Mouse (Mus musculus) megakaryocyte, embryonic 14.5 days (primary cell): ENCODE measurements around the gene Prss12. TPM values are rescaled to one million over a fixed set of nuclear protein-coding genes. Genes with fewer than 3 reads are reported as not detected.
"Not testable (repeated sequence)": the region's sequence is repeated elsewhere in the genome, so short reads cannot be mapped to it uniquely, and the experiment has no call there.

Experiments used
- H3K27me3 ChIP-seq: replicated peaks from 2 replicates; pipeline ENCODE3; 2012; ENCODE audit warnings: inconsistent platforms
- H3K36me3 ChIP-seq: replicated peaks from 2 replicates; pipeline ENCODE3; 2012; ENCODE audit warnings: low read length, inconsistent platforms, mixed read lengths
- H3K4me1 ChIP-seq: 2 replicates; pipeline ENCODE4 v1.6.1; 2012; ENCODE audit warnings: inconsistent platforms
- H3K4me3 ChIP-seq: replicated peaks from 2 replicates; pipeline ENCODE3; 2012; ENCODE audit warnings: moderate library complexity, mild to moderate bottlenecking, inconsistent platforms
- H3K9me3 ChIP-seq: 2 replicates; pipeline ENCODE4 v1.6.1; 2012; ENCODE audit warnings: inconsistent platforms
- FLI1 ChIP-seq: IDR thresholded peaks from 2 replicates; pipeline ENCODE4 v1.6.1; 2012; ENCODE audit warnings: low read length, inconsistent platforms, mixed read lengths
- GATA1 ChIP-seq: IDR thresholded peaks from 3 replicates; pipeline ENCODE4 v1.6.1; 2012; ENCODE audit warnings: mixed read lengths, low read length, inconsistent platforms, borderline replicate concordance
- polyA plus RNA-seq: library from polyadenylated mRNA; stranded (reverse); fragments of >175 nt; gene quantifications from 2 replicates; pipeline ENCODE4 v1.2.3, GENCODE M21; 2012; ENCODE audit warnings: low replicate concordance; ENCODE audit not compliant: insufficient read depth

The Prss12 gene
- polyA plus RNA-seq, 1 experiment, result not detected

GRCm38 (mm10) chr3:123460436-123460835 lies 13.7 kb downstream of the Prss12 start:
- TF ChIP-seq GATA1, result no peak
- no peak for TF ChIP-seq FLI1
- Histone ChIP-seq H3K27me3 (no peaks in the 10 kb centered on the region), H3K9me3 (peaks cover 4% of the 10 kb centered on the region; the same call in 1 of the 2 replicates), H3K36me3 (no peaks in the 10 kb centered on the region), H3K4me1 (0 out of 2 replicates have a peak, but pooled peaks cover 3% of the 10 kb centered on the region), H3K4me3 (no peak overlapping the region)

GRCm38 (mm10) chr3:123462264-123462663 lies 15.6 kb downstream of the Prss12 start:
- no peak overlapping the region for H3K4me3 ChIP-seq
- H3K36me3 ChIP-seq, result no peaks in the 10 kb centered on the region
- H3K9me3 ChIP-seq, result peaks cover 4% of the 10 kb centered on the region; the same call in 1 of the 2 replicates
- 0 out of 2 replicates have a peak, but pooled peaks cover 3% of the 10 kb centered on the region for H3K4me1 ChIP-seq
- TF ChIP-seq GATA1 (no peak), FLI1 (no peak)
- H3K27me3 ChIP-seq, result no peaks in the 10 kb centered on the region

- no peaks in the 10 kb centered on the region for H3K4me1 ChIP-seq
- TF ChIP-seq GATA1 (no peak), FLI1 (no peak)
- H3K27me3 ChIP-seq, result no peaks in the 10 kb centered on the region
- no peaks in the 10 kb centered on the region for H3K9me3 ChIP-seq
- H3K36me3 ChIP-seq, result no peaks in the 10 kb centered on the region
- no peak overlapping the region for H3K4me3 ChIP-seq
These were observed 30.1 kb downstream of the Prss12 start for GRCm38 (mm10) chr3:123476833-123477232.

GRCm38 (mm10) chr3:123481266-123481665 lies 34.6 kb downstream of the Prss12 start:
- Histone ChIP-seq H3K4me1 (no peaks in the 10 kb centered on the region), H3K27me3 (no peaks in the 10 kb centered on the region), H3K36me3 (no peaks in the 10 kb centered on the region), H3K4me3 (no peak overlapping the region), H3K9me3 (no peaks in the 10 kb centered on the region)
- TF ChIP-seq FLI1 (no peak), GATA1 (no peak)

- no peak overlapping the region for H3K4me3 ChIP-seq
- TF ChIP-seq FLI1 (no peak), GATA1 (no peak)
- H3K9me3 ChIP-seq, result no peaks in the 10 kb centered on the region
- H3K36me3 ChIP-seq, result no peaks in the 10 kb centered on the region
- H3K4me1 ChIP-seq, result peaks cover 3% of the 10 kb centered on the region; the same call in 1 of the 2 replicates
- H3K27me3 ChIP-seq, result peaks cover 4% of the 10 kb centered on the region
These were observed 45.1 kb downstream of the Prss12 start for GRCm38 (mm10) chr3:123491814-123492213.

GRCm38 (mm10) chr3:123493163-123493562 lies 46.5 kb downstream of the Prss12 start:
- Histone ChIP-seq H3K27me3 (peaks cover 4% of the 10 kb centered on the region), H3K4me3 (no peak overlapping the region), H3K4me1 (no peaks in the 10 kb centered on the region), H3K9me3 (no peaks in the 10 kb centered on the region), H3K36me3 (no peaks in the 10 kb centered on the region)
- TF ChIP-seq GATA1 (no peak), FLI1 (no peak)

- TF ChIP-seq FLI1 (no peak), GATA1 (no peak)
- Histone ChIP-seq H3K36me3 (no peaks in the 10 kb centered on the region), H3K4me3 (peak overlapping the region; percentile 5), H3K27me3 (peaks cover 4% of the 10 kb centered on the region), H3K9me3 (no peaks in the 10 kb centered on the region), H3K4me1 (no peaks in the 10 kb centered on the region)
These were observed 48.4 kb downstream of the Prss12 start for GRCm38 (mm10) chr3:123495088-123495487.

- Histone ChIP-seq H3K9me3 (no peaks in the 10 kb centered on the region), H3K36me3 (peaks cover under 1% of the 10 kb centered on the region), H3K4me3 (no peak overlapping the region), H3K27me3 (peaks cover 2% of the 10 kb centered on the region), H3K4me1 (no peaks in the 10 kb centered on the region)
- TF ChIP-seq FLI1 (no peak), GATA1 (no peak)
These were observed 52.1 kb downstream of the Prss12 start for GRCm38 (mm10) chr3:123498787-123499186.

GRCm38 (mm10) chr3:123501798-123502197 lies 55.1 kb downstream of the Prss12 start:
- H3K4me3 ChIP-seq, H3K27me3 ChIP-seq, H3K9me3 ChIP-seq: not testable (repeated sequence)
- peaks cover 14% of the 10 kb centered on the region for H3K4me1 ChIP-seq
- H3K36me3 ChIP-seq, result peaks cover 28% of the 10 kb centered on the region

GRCm38 (mm10) chr3:123503943-123504342 lies 57.2 kb downstream of the Prss12 start:
- Histone ChIP-seq H3K36me3 (peaks cover 28% of the 10 kb centered on the region), H3K4me3 (no peak overlapping the region), H3K27me3 (no peaks in the 10 kb centered on the region), H3K9me3 (no peaks in the 10 kb centered on the region), H3K4me1 (peaks cover 22% of the 10 kb centered on the region)
- TF ChIP-seq FLI1 (no peak), GATA1 (no peak)

- Histone ChIP-seq H3K4me3 (no peak overlapping the region), H3K9me3 (no peaks in the 10 kb centered on the region), H3K4me1 (peaks cover 28% of the 10 kb centered on the region), H3K36me3 (peaks cover 28% of the 10 kb centered on the region), H3K27me3 (no peaks in the 10 kb centered on the region)
- TF ChIP-seq FLI1 (no peak), GATA1 (no peak)
These were observed 58.1 kb downstream of the Prss12 start for GRCm38 (mm10) chr3:123504783-123505182.
